Mouse (Mus musculus) cerebellum, adult 18-20 months (tissue): ENCODE measurements around the gene Stk10.
"Not testable (repeated sequence)": the region's sequence is repeated elsewhere in the genome, so short reads cannot be mapped to it uniquely, and the experiment has no call there.

ENCODE experiments used
- DNase-seq, 2 experiments: peaks; one replicate each; pipeline ENCODE4 v3.0.0; 2021

Stk10 gene

DNA sequence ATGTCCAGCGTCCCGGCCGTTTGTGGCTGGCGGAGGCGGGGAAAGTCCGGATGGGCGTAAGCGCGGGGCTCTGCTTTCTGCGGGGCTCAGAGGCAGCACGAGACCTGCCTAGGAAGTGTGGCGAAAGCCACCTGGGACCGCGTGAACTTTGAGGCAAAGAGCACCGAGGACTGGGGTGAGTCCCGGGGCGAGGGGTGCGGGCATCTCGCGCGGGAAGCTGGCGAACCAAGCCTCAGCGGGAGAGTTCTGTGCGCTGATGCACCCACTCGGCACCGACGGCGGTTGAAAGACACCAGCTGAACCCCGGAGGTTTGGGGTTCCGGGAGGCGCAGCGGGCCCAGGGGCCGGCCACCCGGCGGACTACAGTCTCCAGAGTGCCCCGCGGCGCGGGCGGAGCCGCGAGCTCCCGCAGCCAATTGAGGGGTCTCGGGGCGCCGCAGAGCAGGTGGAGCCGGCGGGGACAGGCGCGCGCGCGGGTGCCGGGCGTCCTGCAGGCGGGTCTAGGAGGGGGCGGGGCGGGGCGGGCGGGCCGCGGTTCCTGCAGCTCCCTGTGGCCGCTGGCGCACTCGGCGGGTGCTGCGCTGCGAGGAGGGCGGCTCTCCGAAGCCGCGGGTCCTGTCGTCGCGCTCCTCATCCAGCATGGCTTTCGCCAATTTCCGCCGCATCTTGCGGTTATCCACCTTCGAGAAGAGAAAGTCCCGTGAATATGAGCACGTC is at the start of gene Stk10:
TSS of gene Stk10 (plus strand) at position 541 of the 717 bp plus-strand sequence.
- peak; percentile 93 for DNase-seq

DNA sequence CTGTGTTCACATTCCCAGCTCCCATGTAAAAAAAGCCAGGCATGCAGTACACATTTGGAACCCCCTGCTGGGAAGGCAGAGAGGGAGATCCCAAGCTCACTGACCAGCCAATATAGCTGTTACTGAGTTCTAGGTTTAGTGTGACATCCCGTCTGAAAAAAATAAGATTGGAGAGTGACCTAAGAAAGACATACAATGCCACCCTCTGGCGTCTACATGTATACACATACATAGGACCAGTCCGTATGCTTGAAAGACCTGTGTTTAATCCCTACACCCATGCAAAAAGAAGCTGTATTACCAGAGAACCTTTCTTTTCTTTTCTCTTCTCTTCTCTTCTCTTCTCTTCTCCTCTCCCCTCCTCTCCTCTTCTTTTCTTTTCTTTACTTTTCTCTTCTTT is 47.8 kb upstream of the Stk10 start:
- DNase-seq, result no peak

DNA sequence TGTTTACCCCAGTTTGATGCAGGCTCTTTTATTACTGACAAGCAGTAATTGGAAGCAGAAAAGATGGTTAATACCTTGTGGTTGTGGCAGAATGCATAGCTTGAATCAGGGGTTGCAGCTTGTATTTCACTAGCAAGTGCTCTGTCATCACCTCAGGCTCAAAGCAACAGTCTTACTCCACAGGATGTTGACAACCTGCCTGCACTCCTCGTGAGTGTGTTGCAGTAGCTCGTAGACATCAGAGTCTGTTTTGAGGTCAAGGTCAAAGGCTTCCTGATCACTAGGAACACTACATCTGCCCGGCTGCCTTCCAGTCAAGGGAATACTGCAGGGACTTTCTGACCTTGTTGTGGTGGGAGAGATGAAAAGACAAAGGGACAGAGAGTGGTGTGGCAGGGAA is 46.5 kb upstream of the Stk10 start:
- no peak for DNase-seq

DNA sequence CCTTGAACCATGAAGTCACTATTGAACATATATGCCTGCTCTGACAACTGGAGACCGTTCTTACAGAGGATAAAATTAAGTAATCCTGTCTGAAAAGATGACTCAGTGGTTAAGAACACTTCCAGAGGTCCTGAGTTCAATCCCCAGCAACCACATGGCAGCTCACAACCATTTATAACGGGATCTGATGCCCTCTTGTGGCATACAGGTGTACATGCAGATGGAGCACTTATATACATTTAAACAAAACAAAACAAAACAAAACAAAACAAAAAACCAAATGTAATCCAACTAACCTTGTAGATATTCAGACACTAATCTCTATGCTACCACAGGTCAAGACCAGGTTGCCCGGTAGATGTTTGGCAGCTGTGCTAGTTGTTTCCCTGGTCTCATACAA is 45.6 kb upstream of the Stk10 start:
- DNase-seq, result no peak

DNA sequence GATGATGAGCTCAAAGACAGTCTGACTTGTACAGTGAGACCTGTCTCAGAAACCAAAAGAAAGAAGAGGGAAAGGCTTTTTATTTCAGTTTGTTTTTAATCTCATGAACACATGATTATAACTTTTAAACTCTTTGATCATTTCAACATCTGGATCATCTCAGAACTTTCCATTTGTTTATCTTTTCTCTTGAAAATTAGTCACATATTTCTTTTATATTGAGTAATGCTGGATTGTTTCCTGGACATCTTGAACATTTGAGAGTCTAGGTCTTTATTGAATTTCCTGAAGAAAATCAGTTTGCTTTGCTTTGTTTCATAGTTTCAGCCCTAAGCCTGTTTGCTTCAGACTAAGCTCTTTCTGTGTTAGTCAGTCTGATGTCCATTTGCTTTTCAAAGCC is 44.8 kb upstream of the Stk10 start:
- DNase-seq, result no peak

DNA sequence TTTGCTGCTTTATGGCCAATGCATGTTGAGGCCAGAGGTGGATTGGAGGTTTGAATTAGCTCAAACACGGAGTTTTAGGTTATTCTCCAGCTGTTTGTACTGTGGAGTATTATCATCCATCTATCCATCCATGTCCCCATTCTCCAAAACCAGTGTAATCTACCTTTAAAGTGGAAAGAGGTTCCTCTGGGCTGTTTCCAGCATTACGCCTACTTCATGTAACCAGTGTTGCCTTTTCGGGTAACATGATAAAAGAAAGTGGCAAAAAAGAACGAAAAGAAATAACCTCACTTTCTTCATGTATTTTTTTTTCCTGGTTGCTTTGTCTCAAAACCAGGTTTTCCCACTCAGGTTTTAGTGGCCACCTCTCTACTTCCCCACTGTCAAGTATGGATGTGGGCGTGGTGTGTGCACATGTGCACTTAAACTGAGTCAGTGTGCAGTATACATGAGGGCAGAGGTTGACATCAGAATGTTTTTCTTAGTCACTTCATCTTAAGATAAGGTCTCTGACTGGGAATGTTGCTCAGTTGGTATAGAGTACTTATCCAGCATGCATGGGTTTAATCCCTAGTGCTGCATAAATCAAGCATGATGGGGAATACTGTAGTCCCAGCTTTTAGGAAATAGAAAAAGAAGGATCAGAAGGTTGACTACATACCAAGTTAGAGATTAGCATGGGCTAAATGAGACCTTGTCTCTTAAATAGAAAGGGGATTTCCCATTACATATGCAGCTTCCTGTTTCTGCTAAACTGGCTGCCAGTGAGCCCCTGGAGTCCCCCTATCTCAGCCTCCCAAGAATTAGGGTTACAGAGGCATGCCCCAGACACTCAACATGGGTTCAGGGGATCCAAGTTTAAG is 44.1 kb upstream of the Stk10 start:
- DNase-seq, result no peak

DNA sequence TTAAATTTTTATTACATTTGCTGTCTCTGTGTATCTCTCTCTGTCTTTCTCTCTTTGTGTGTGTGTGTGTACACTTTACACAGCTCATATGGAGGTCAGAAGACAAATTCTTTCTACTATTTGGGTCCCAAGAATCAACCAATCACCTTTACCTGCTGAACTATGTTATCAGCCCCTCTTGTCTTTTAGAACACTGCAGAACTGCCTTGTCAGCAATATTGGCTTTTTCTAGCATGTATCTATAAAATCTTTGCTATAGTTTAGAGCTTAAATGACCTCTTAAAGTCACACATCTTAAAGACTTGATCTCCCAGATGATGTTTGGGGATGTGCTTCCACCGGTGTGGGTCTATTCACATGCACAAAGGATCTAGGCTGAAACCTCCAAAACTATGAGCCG is 42.0 kb upstream of the Stk10 start:
- no peak for DNase-seq

DNA sequence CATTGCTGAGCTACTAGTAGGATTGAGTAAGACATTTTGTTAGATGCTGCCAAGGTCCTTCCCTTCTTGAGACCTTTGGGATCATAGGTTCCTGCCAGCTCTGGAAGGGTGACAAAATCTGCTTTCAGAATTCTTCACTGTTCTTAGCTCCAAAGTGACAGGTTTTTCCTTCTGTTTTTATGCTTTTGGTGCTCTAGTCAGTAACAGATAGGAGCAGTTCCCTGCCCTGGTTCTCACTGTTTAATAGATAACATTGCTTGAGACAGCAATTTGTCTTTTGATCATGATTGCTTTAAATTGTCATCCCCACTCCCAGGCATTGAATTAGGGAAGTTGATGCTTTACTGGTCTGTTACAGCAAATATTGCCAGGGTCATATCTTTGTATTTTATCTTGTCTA is 39.8 kb upstream of the Stk10 start:
- DNase-seq, result no peak

DNA sequence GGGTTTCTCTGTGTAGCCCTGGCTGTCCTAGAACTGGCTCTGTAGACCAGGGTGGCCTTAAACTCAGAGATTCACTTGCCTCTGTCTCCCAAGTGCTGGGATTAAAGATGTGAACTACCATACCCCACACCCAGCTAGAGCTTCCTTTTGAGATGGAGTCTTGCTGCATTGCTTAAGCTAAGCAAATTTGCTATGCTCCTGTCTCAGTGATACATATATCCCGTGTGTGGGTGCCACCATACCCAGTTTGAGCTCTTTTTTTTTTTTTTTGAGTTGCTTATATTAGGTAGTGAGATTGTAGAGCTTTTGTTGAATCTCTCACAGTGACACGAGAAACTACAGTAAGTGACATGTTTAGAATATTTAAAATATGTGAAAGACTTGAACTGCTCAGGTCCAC is 37.8 kb upstream of the Stk10 start:
- DNase-seq, result no peak

DNA sequence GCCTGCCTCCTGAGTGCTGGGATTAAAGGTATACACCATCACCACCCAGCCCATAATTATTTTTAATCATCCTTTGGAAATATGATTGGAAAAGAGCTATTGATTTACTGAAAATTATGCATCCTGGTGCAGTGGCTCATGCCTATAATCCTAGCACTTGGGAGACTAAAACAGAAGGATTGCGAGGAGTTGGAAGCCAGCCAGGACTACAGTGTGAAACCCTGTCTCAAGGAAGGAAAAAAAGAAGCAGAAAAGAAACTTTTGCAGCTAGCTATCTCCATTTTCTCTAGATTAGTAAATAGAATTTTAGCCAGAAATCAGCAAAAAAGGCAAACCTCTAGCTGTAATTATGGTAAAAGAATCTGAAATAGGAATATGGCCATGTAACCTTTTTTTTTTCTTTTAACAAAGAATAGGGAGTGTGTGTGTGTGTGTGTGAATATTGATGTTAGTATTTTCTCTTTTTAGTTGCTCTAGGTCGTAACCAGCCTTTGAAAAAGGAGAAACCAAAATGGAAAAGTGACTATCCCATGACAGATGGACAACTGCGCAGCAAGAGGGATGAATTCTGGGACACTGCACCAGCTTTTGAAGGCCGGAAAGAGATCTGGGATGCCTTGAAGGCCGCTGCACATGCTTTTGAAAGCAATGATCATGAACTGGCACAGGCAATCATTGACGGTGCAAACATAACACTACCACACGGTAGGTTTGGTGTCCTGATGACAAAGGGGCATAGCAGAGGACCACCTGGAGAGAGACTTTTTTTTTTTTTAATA is 34.2 kb upstream of the Stk10 start:
- DNase-seq, result peak; percentile 73 to 74

DNA sequence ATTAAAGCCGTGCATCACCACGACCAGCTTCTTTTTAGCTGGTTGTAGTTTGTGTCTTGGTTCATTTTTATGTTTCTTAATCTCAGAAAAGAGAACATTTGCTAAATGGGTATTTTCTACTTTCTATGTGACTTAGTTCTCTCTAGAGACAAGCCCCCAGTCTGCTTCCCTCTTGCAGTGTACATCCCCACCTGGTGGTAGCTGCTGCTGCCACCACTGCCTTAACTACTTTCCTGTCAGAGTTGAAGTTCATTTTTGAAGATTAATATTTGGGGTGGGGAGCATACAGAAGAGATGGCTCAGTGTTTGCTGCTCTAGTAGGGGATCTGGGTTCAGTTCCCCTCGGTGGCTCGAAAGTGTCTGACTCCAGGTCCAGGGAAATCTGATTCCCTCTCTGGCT is 33.2 kb upstream of the Stk10 start:
- DNase-seq, result no peak

DNA sequence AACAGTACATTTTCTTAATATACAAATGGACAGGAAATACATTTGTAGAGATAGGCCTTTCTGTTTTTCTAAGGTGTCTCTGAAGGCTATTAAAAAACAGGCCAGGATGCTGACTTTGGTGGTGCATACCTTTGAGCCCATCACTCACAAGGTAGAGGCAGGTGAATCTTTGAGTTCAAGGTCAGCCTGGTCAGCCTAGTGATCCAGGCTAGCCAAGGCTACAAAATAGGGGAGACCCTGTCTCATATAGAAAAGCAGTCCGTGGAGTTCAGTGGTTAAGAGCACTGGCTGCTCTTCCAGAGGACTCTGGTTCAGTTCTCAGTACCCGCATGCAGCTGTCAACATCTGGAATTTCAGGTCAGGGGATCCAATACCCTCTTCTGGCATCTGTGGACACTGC is 29.4 kb upstream of the Stk10 start:
- DNase-seq, result no peak

DNA sequence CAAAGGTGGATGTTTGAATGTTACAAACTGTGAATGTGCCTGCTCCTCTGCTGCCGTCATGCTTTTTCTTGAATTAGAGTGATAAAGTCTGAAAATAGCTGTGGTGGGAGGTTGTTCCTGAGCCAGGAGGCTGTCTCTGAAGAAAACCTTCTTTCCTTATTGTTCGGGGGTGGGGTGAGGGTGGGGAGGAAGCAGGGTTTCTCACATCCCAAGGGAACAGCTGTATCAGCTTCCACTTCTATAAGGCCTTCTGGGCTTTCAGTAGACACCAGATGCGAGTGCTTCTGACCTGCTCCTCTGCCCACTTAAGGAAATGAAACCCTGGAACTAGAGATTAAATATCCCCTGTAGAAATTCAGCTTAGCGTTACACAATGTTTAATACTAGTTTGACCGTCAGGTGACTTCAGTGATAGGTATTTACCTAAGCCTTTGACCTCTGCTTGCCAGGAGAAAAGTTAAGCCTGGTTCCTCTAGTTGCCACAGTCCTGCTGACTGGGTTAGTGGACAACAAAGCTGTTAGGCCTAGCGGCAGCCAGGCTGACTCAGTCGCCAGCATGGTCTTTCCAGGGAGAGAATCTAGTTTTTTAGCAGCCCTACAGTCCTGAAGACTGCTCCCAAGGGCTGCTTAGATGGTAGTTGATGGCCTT is 27.9 kb upstream of the Stk10 start:
- no peak for DNase-seq

DNA sequence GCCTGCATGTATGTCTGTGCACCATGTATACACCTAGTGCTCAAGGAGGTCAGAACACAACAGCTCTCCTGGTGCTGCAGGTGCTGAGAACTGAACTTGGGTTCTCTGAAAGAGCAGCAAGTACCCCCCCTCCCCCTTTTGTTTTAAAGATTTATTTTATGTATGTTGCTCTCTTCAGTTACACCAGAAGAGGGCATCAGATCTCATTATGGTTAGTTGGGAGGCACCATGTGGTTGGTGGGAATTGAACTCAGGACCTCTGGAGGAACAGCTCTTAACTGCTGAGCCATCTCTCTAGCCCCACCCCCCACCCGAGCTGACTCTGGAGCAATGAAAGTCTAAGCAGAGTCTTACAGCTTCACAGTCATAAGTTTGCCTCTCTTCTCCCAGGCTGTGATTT is 22.2 kb upstream of the Stk10 start:
- DNase-seq, result no peak

DNA sequence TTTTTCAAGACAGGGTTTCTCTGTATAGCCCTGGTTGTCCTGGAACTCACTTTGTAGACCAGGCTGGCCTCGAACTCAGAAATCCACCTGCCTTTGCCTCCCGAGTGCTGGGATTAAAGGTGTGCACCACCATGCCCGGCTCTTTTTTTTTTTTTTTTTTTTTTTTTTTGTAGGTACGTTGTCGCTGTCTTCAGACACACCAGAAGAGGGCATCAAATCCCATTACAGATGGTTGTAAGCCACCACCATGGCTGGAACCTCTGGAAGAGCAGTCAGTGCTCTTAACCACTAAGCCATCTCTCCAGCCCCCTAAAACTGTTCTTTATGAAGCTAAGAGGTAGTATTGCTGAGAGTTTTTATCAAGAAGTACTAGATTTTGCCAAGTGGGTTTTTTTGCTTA is 18.3 kb upstream of the Stk10 start:
- not testable (repeated sequence) for DNase-seq

DNA sequence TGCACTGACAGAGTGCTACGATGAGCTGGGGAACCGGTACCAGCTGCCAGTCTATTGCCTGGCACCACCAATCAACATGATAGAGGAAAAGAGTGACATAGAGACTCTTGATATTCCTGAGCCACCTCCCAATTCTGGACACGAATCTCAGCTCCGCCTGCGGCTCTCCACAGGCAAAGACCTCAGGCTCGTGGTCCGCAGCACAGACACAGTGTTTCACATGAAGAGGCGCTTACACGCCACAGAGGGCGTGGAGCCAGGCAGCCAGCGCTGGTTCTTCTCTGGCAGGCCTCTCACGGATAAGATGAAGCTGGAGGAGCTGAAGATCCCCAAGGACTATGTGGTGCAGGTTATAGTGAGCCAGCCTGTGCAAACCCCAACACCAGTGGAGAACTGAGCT is 17.0 kb upstream of the Stk10 start:
- DNase-seq, result peak in 1 of 2 experiments; percentile 53

DNA sequence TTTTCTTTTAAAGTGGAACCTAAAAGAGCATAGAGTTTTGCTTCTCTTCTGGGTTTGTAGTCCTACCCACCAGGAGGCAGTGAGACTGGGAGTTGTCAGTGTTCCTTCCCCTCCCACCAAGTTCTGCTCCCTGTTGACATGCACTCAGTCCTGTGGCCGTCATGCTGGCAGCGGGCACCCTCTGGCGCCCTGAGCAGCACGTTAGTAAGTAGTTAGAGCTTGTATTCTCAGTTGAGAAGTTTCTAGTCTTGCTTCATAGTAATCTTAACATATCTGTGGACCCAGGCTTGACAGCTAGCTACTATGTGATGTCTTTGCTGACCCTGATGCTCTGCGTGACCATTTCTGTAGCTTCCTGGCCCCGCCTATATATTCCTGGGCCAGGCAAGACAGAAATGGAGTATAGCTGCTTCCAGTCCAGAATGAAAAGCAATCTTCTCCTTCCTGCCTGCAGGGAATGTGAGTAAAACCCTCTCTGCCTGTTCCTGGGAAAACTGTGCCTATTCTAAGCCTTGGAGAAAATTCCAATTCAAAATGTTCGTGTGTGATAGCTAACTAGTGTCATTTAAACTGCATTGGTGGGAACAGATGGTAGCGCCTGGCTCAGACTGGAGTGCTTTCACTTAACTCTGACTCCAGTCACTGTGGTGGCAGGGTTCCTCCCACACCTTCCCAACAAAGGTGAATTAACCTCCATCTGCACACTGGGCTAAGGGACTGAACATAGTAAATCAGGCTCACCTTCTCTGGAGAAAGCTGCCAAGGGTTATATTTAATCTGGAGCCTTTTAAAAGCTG is 16.0 kb upstream of the Stk10 start:
- DNase-seq, result peak; percentile 79 to 90

DNA sequence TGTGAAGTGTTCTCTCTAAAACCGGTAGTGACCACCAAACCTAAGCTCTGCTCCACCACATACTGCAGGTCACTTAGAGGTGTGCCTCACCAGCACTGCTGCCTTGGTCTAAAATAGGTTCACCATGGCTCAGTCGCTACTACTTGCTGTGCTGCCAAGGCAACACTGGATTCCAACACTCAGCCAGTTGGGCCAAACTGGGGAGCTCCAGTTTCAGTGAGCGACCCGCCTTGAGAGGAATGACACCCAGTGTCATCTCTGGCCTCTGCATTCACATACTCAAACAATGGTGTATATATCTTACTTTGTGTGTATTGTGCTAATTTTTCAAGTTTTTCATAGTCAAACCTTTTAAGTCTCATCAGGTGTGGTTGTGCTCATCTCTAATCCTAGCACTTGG is 14.3 kb upstream of the Stk10 start:
- no peak for DNase-seq

DNA sequence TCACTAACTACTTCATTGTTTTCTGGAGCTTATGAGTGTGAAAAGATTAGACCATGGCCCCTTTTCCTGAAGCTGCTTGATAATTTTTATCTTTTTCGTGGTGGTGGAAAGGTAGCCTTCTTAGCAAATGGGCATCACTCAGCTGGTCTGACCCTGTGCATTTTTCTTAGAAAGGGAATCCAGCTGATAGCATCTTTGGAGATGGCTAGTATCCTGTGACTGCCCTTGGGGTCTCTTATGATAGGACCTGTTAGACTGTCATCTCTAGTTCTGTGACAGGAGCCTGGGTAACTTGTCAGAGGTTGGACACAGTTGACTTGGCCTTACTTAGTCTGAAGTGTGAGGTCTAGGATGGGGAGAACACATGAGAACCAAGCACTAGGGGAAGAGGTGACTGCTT is 13.8 kb upstream of the Stk10 start:
- no peak for DNase-seq

DNA sequence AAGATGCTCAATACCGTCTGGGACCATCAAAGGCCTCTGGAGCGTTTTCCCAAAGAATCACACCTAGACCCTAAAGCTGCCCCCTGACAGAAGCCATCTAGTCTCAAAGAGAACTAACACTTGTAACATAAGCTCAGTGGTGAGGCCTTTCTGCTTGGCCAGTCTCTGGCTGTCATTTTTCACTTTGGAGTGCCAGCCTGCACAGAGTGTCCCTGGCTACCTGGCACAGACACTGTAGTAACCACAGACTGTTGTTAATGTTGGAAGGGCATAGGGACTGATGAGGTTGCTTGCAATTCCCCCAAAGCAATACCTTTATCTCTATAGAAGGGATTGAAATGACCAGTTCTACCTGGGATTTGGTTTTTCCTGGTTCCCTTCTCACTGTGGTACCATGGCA is 11.9 kb upstream of the Stk10 start:
- DNase-seq, result no peak

DNA sequence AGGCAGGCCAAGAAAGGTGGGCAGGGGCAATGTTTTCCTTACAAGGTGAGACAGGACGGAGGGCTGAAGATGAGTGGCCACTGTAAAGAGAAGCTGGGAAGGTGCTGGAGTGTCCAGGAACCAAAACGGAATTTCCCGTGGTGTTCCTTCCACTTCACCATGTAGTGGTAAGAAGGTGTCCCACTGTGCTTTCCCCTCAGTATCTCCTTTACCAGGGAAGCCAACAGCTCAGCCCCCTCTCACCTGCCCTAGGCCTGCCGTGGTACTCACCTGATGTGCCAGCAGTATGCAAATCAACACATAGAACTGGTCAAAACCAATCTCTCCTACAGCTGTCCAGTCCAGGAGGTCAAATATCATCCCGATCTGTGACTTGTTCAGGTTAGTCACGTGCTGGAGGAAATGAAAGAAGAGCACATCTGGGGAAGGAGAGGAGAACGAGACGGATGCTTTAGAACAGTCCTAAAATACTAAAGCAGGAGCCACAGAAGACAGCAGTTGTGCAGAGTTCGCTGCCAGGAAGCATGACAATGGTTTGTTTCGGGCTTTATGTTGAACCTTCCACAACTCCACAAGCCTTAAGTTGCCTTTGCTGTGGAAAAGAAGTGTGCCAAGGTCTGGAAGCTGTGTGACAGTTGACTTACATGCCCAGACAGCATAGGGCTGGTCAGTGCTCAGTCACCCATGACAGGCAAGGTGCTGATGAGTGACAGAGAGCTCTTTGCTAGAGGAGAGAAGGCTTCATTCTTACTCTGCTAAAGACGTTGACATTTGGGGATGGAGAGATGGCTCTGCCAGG is 8.8 kb upstream of the Stk10 start:
- DNase-seq, result no peak
